Mouse (Mus musculus): ENCODE results near the gene Phb2.

DNA sequence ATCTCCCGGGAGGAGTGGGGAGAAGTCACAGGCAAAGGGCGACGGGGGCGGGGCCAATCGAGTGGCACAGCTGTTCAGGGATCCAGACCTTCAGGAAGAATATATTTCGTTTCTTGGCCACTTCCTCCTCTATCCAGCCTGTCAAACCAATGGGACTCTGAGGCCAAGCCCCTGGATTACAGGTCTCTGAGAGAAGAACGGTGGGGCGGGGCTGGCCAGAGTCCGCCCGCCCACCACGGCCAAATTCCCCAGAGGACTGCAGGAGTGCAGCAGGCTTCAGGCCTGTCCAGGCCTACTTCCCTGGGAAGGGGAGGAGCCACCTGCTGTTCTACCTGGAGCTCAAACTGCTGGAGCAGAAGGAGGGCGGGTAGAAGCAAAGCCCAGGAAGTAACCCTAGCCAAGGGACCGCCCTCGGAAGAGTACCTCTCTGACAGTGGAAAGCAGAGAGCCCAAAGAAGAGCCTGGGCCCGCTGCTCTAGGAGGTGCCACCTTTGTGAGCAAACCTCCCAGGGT is 26.4 kb downstream of the Phb2 start, which contains the start of gene Ptpn6:
- TF ChIP-seq CTCF (IDR thresholded peaks at IDR 0.05; ENCODE audit: low read depth, low read length), result no peak
- TF ChIP-seq POLR2A (IDR thresholded peaks at IDR 0.05; ENCODE audit: borderline replicate concordance, low read depth, low read length), result no peak
